Mouse (Mus musculus) MEL (cell line): Measurements from ENCODE around the gene Snrnp35. TPM values are rescaled to one million over a fixed set of nuclear protein-coding genes. Genes with fewer than 3 reads are reported as not detected.

ENCODE experiments used
- DNase-seq: peaks from one replicate; pipeline ENCODE4 v3.0.0; 2011; ENCODE audit warnings: low read depth, low spot score
- H3K27ac ChIP-seq: 2 replicates; pipeline ENCODE4 v1.5.1; 2012; ENCODE audit warnings: low read depth, mild to moderate bottlenecking, control low read depth, low read length, moderate library complexity; ENCODE audit not compliant: control insufficient read depth
- H3K27me3 ChIP-seq, 2 experiments: fragments of 150-350 bp in 1 of 2; sonication (generic) in 1 of 2; 2 replicates each; pipeline ENCODE4 v1.6.1; 2012; ENCODE audit warnings: low read length in 2 of 2, mild to moderate bottlenecking in 2 of 2, improper control_type of control experiment in 1 of 2, moderate library complexity in 1 of 2; ENCODE audit not compliant: insufficient read depth in 2 of 2, control insufficient read depth in 1 of 2
- H3K36me3 ChIP-seq, 2 experiments: 2 replicates each; pipeline ENCODE4 v1.6.1; 2012 to 2014; ENCODE audit warnings: low read length in 2 of 2, improper control_type of control experiment in 1 of 2, inconsistent platforms in 1 of 2, mild to moderate bottlenecking in 1 of 2; ENCODE audit not compliant: insufficient read depth in 2 of 2, control insufficient read depth in 1 of 2
- H3K4me1 ChIP-seq, 2 experiments: fragments of 150-350 bp in 1 of 2; sonication (generic) in 1 of 2; 2 replicates each; pipeline ENCODE4 v1.6.1; 2012; ENCODE audit warnings: low read length in 2 of 2, improper control_type of control experiment in 1 of 2, mild to moderate bottlenecking in 1 of 2; ENCODE audit not compliant: insufficient read depth in 2 of 2, control insufficient read depth in 1 of 2
- H3K4me3 ChIP-seq, 2 experiments: fragments of 150-350 bp in 1 of 2; sonication (generic) in 1 of 2; 2 replicates each; pipeline ENCODE4 v1.5.1; 2012; ENCODE audit warnings: low read depth in 2 of 2, low read length in 2 of 2, mild to moderate bottlenecking in 2 of 2, moderate library complexity in 2 of 2, control low read depth in 1 of 2, improper control_type of control experiment in 1 of 2; ENCODE audit not compliant: control insufficient read depth in 1 of 2, insufficient read depth in 1 of 2
- H3K79me2 ChIP-seq: 2 replicates; pipeline ENCODE4 v1.6.1; 2012; ENCODE audit warnings: mild to moderate bottlenecking, low read length, moderate library complexity; ENCODE audit not compliant: control insufficient read depth, poor library complexity, insufficient read depth
- H3K9ac ChIP-seq: 2 replicates; pipeline ENCODE4 v1.6.1; 2012; ENCODE audit warnings: low read depth, mild to moderate bottlenecking, control low read depth, low read length, moderate library complexity; ENCODE audit not compliant: control insufficient read depth, poor library complexity, severe bottlenecking
- H3K9me3 ChIP-seq: fragments of 150-350 bp; sonication (generic); replicated peaks from 2 replicates; pipeline ENCODE4 v1.6.1; 2012; ENCODE audit warnings: mild to moderate bottlenecking, low read length, improper control_type of control experiment, moderate library complexity; ENCODE audit not compliant: insufficient read depth
- BHLHE40 ChIP-seq: IDR thresholded peaks from 2 replicates; pipeline ENCODE4 v1.6.1; 2012; ENCODE audit warnings: low read depth, mild to moderate bottlenecking, inconsistent platforms, low read length, improper control_type of control experiment, borderline replicate concordance
- E2F4 ChIP-seq: IDR thresholded peaks from 2 replicates; pipeline ENCODE4 v1.6.1; 2011; ENCODE audit warnings: low read depth, low read length, improper control_type of control experiment, borderline replicate concordance
- ELF1 ChIP-seq: IDR thresholded peaks from 2 replicates; pipeline ENCODE4 v1.6.1; 2014; ENCODE audit warnings: low read depth, mild to moderate bottlenecking, inconsistent platforms, low read length, improper control_type of control experiment, moderate library complexity
- GATA1 ChIP-seq: IDR thresholded peaks from 2 replicates; pipeline ENCODE4 v1.6.1; 2011; ENCODE audit warnings: low read depth, low read length, improper control_type of control experiment
- HCFC1 ChIP-seq: IDR thresholded peaks from 2 replicates; pipeline ENCODE4 v1.6.1; 2012; ENCODE audit warnings: low read depth, mild to moderate bottlenecking, inconsistent platforms, low read length, improper control_type of control experiment, moderate library complexity
- MAFK ChIP-seq: IDR thresholded peaks from 2 replicates; pipeline ENCODE4 v1.6.1; 2011; ENCODE audit warnings: low read depth, mild to moderate bottlenecking, low read length, improper control_type of control experiment, borderline replicate concordance
- MAX ChIP-seq: IDR thresholded peaks from 2 replicates; pipeline ENCODE4 v1.6.1; 2011; ENCODE audit warnings: low read length, improper control_type of control experiment
- MAZ ChIP-seq: IDR thresholded peaks from 2 replicates; pipeline ENCODE4 v1.6.1; 2012; ENCODE audit warnings: low read depth, mild to moderate bottlenecking, inconsistent platforms, low read length, improper control_type of control experiment
- MXI1 ChIP-seq: IDR thresholded peaks from 2 replicates; pipeline ENCODE4 v1.6.1; 2011; ENCODE audit warnings: mild to moderate bottlenecking, low read depth, low read length, improper control_type of control experiment
- MYC ChIP-seq: IDR thresholded peaks from 2 replicates; pipeline ENCODE4 v1.6.1; 2011; ENCODE audit warnings: low read depth, mild to moderate bottlenecking, low read length, improper control_type of control experiment, moderate library complexity
- NELFE ChIP-seq: IDR thresholded peaks from 2 replicates; pipeline ENCODE4 v1.6.1; 2011; ENCODE audit warnings: low read depth, low read length, improper control_type of control experiment
- POLR2A ChIP-seq, 2 experiments: IDR thresholded peaks; 2 replicates each; pipeline ENCODE4 v1.6.1; 2011 to 2012; ENCODE audit warnings: low read length in 2 of 2, mild to moderate bottlenecking in 2 of 2, control low read depth in 1 of 2, improper control_type of control experiment in 1 of 2, low read depth in 1 of 2, moderate library complexity in 1 of 2; ENCODE audit not compliant: control insufficient read depth in 1 of 2, insufficient read depth in 1 of 2, poor library complexity in 1 of 2
- POLR2AphosphoS2 ChIP-seq: IDR thresholded peaks from 2 replicates; pipeline ENCODE4 v1.6.1; 2011; ENCODE audit warnings: low read length, improper control_type of control experiment
- POLR2AphosphoS5 ChIP-seq: IDR thresholded peaks from 2 replicates; pipeline ENCODE4 v1.6.1; 2012; ENCODE audit warnings: low read depth, borderline replicate concordance, mild to moderate bottlenecking, inconsistent platforms, low read length, moderate library complexity, mixed read lengths
- RAD21 ChIP-seq: IDR thresholded peaks from 2 replicates; pipeline ENCODE4 v1.6.1; 2011; ENCODE audit warnings: mild to moderate bottlenecking, low read depth, low read length, improper control_type of control experiment
- SIN3A ChIP-seq: IDR thresholded peaks from 2 replicates; pipeline ENCODE4 v1.6.1; 2012; ENCODE audit warnings: low read length, improper control_type of control experiment, inconsistent platforms
- SMC3 ChIP-seq: IDR thresholded peaks from 2 replicates; pipeline ENCODE4 v1.6.1; 2011; ENCODE audit warnings: low read depth, low read length, improper control_type of control experiment
- TAL1 ChIP-seq: IDR thresholded peaks from 2 replicates; pipeline ENCODE4 v1.6.1; 2012; ENCODE audit warnings: mild to moderate bottlenecking, inconsistent platforms, low read length, moderate library complexity, mixed read lengths
- TBP ChIP-seq: IDR thresholded peaks from 2 replicates; pipeline ENCODE4 v1.8.0; 2011; ENCODE audit warnings: low read depth, low read length, improper control_type of control experiment
- UBTF ChIP-seq: IDR thresholded peaks from 2 replicates; pipeline ENCODE4 v1.6.1; 2012; ENCODE audit warnings: low read depth, mild to moderate bottlenecking, inconsistent platforms, low read length, improper control_type of control experiment, moderate library complexity, borderline replicate concordance; ENCODE audit not compliant: insufficient read depth
- ZKSCAN1 ChIP-seq: IDR thresholded peaks from 2 replicates; pipeline ENCODE4 v1.6.1; 2012; ENCODE audit warnings: low read depth, mild to moderate bottlenecking, inconsistent platforms, low read length, improper control_type of control experiment, moderate library complexity
- ZMIZ1 ChIP-seq: IDR thresholded peaks from 2 replicates; pipeline ENCODE4 v1.6.1; 2012; ENCODE audit warnings: low read depth, mild to moderate bottlenecking, inconsistent platforms, low read length, improper control_type of control experiment, moderate library complexity
- ZNF384 ChIP-seq: IDR thresholded peaks from 2 replicates; pipeline ENCODE4 v1.6.1; 2012; ENCODE audit warnings: low read depth, mild to moderate bottlenecking, inconsistent platforms, low read length, improper control_type of control experiment
- polyA plus RNA-seq, 2 experiments: library from polyadenylated mRNA; stranded (reverse) in 1 of 2; unstranded in 1 of 2; fragments of >175 nt in 1 of 2; fragments of >200 nt in 1 of 2; gene quantifications; 2 replicates each; pipeline versions ENCODE4 v1.2.1 to v1.2.4; 2012; ENCODE audit warnings: low replicate concordance in 2 of 2, low read depth in 1 of 2; ENCODE audit not compliant: insufficient read length in 2 of 2, insufficient read depth in 1 of 2, missing spikeins in 1 of 2
- total RNA-seq: library from RNA; depleted of rRNA; stranded (reverse); fragments of 300-350 nt; gene quantifications from 2 replicates; pipeline ENCODE4 v1.2.3, GENCODE M21; 2012

The Snrnp35 gene
- total and polyA plus RNA-seq, 3 experiments: 11.7 to 18.3 TPM; not detected in 1

DNA sequence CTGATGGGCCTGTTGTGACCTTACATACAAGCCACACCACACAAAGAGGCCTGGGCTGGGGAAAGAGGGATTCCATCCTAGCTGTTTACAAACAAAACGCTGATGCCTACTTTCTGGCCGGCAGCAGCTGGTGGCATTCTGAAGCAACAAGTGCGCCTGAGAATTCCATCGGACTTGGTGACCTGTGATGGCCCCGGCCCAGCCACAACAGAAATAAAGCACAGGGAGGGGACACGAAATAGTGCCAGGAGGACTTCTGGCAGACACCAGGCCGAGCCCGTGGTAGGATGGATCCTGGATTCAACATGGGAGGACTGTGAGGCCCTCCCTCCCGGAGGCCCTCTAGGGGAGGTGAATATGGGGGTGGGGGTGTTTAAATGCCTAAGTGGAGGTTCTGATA is 45.9 kb downstream of the Snrnp35 start:
- TF ChIP-seq POLR2AphosphoS5 (no peak), MAZ (no peak), E2F4 (no peak), RAD21 (no peak), ZMIZ1 (no peak), ELF1 (no peak), HCFC1 (no peak), ZNF384 (no peak), POLR2AphosphoS2 (no peak), GATA1 (no peak), UBTF (no peak), SIN3A (no peak), MAX (no peak)
- peaks cover 2% of the 10 kb centered on the region; the same call in 1 of the 2 replicates for H3K79me2 ChIP-seq
- H3K9ac ChIP-seq: no peak overlapping the region
- H3K4me1 ChIP-seq: peaks cover 2 to 6% of the 10 kb centered on the region in 2 experiments; a peak in 3 of 4 replicates
- H3K9me3 ChIP-seq: no peaks in the 10 kb centered on the region
- no peak overlapping the region for H3K27ac ChIP-seq
- H3K4me3 ChIP-seq: no peak overlapping the region
- DNase-seq: no peak
- H3K36me3 ChIP-seq: no peaks in the 10 kb centered on the region
- no peaks in the 10 kb centered on the region for H3K27me3 ChIP-seq

DNA sequence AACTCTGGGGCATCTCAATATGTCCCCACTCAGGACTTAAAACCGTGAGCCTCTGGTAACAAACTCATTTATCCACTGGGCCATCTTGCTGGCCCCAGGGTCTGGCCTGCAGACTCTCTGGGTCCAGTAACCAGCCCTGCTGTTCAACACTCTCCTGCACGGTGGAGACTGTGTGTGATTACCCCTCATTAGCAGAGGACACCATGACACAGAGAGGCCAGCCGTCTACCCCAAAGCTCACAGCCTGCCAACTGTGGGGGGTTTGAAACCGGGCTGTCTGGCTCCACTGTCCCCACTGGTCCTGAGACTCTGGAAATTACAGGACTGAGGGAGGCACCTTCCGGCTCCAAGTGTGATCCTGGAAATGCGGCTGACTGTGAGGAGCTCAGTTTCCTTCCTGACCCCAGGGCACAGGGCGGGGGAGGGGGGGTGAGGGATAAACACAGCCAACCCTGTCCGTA is 46.3 kb downstream of the Snrnp35 start:
- H3K4me1 ChIP-seq: peaks cover 2 to 6% of the 10 kb centered on the region in 2 experiments; a peak in 3 of 4 replicates
- H3K4me3 ChIP-seq: no peak overlapping the region

DNA sequence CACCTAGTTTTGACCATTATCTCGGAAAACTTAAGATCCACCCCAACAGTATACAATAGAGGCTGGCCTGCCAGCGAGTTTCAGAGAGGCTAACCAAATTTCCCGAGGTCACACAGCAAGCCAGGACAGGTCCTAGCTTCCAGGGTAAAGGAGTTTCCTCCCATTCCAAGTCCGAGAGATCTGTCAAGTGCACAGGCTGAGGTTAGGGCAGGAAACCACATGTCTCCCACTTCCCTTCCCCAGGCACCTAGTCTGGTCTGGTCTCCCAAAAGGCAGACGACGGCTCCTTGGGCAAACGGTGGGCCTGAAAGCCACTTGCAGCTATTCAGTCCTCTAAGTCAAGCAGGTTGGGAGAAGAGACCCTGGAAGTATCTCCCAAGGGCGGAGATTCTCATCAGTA is 46.8 kb downstream of the Snrnp35 start:
- Histone ChIP-seq H3K79me2 (peaks cover 2% of the 10 kb centered on the region; the same call in 1 of the 2 replicates), H3K27me3 (no peaks in the 10 kb centered on the region), H3K4me3 (no peak overlapping the region), H3K36me3 (peaks cover 0 to 3% of the 10 kb centered on the region in 2 experiments; a peak in 2 of 4 replicates), H3K4me1 (peaks cover 5 to 9% of the 10 kb centered on the region in 2 experiments), H3K27ac (no peak overlapping the region), H3K9me3 (no peaks in the 10 kb centered on the region), H3K9ac (no peak overlapping the region)
- TF ChIP-seq HCFC1: no peak
- no peak for TF ChIP-seq POLR2A (IDR thresholded peaks at IDR 0.05; ENCODE audit: control insufficient read depth in 1 of 2, insufficient read depth in 1 of 2, low read depth in 1 of 2, low read length in 2 of 2, poor library complexity in 1 of 2)
- no peak for TF ChIP-seq ZKSCAN1
- no peak for TF ChIP-seq ZMIZ1
- TF ChIP-seq ELF1: no peak
- no peak for TF ChIP-seq MAX
- TF ChIP-seq MYC: no peak
- TF ChIP-seq UBTF: no peak
- no peak for TF ChIP-seq NELFE
- TF ChIP-seq MXI1: no peak
- no peak for TF ChIP-seq POLR2AphosphoS2
- no peak for TF ChIP-seq BHLHE40
- TF ChIP-seq GATA1: no peak
- no peak for TF ChIP-seq SMC3
- no peak for TF ChIP-seq MAFK
- no peak for TF ChIP-seq TBP
- TF ChIP-seq SIN3A: no peak
- TF ChIP-seq TAL1: no peak
- DNase-seq: no peak

More for the DNA sequence above, 46.3 kb downstream of the Snrnp35 start:
- Histone ChIP-seq H3K27ac (no peak overlapping the region), H3K36me3 (no peaks in the 10 kb centered on the region), H3K79me2 (peaks cover 2% of the 10 kb centered on the region; the same call in 1 of the 2 replicates), H3K27me3 (no peaks in the 10 kb centered on the region), H3K9me3 (no peaks in the 10 kb centered on the region), H3K9ac (no peak overlapping the region)
- no peak for TF ChIP-seq GATA1
- no peak for TF ChIP-seq SMC3
- no peak for TF ChIP-seq TAL1
- no peak for TF ChIP-seq POLR2AphosphoS2
- TF ChIP-seq MYC: no peak
- TF ChIP-seq TBP: no peak
- DNase-seq: no peak
